Mouse (Mus musculus) embryonic facial prominence, embryonic 13.5 days (tissue): ENCODE results near the gene St6gal1. TPM values are rescaled to one million over a fixed set of nuclear protein-coding genes. Genes with fewer than 3 reads are reported as not detected.
"Not testable (repeated sequence)": the region's sequence is repeated elsewhere in the genome, so short reads cannot be mapped to it uniquely, and the experiment has no call there.

ENCODE experiments used
- ATAC-seq: fragments of 200-750 bp; cut with Nextera tagmentation; 2 replicates; pipeline ENCODE4 v1.8.0; 2017; ENCODE audit warnings: low read depth; ENCODE audit not compliant: insufficient number of reproducible peaks, insufficient read depth, low FRiP score, low TSS enrichment
- H3K27ac ChIP-seq: fragments of 300-500 bp; sonication (generic); 2 replicates; pipeline ENCODE4 v1.5.1; 2015; ENCODE audit warnings: moderate library complexity, mild to moderate bottlenecking, inconsistent platforms
- H3K27me3 ChIP-seq: fragments of 300-500 bp; sonication (generic); 2 replicates; pipeline ENCODE4 v1.6.1; 2015; ENCODE audit warnings: mild to moderate bottlenecking, inconsistent platforms
- H3K36me3 ChIP-seq: fragments of 300-500 bp; sonication (generic); 2 replicates; pipeline ENCODE4 v1.6.1; 2015; ENCODE audit warnings: mild to moderate bottlenecking, inconsistent platforms
- H3K4me1 ChIP-seq: fragments of 300-500 bp; sonication (generic); 2 replicates; pipeline ENCODE4 v1.6.1; 2015; ENCODE audit warnings: inconsistent platforms
- H3K4me2 ChIP-seq: fragments of 300-500 bp; sonication (generic); 2 replicates; pipeline ENCODE4 v1.6.1; 2015; ENCODE audit warnings: moderate library complexity, mild to moderate bottlenecking, inconsistent platforms
- H3K4me3 ChIP-seq: fragments of 300-500 bp; sonication (generic); 2 replicates; pipeline ENCODE4 v1.5.1; 2015; ENCODE audit warnings: mild to moderate bottlenecking, inconsistent platforms
- H3K9ac ChIP-seq: fragments of 300-500 bp; sonication (generic); 2 replicates; pipeline ENCODE4 v1.6.1; 2015; ENCODE audit warnings: mild to moderate bottlenecking, inconsistent platforms
- H3K9me3 ChIP-seq: fragments of 300-500 bp; sonication (generic); 2 replicates; pipeline ENCODE4 v1.6.1; 2016; ENCODE audit warnings: inconsistent platforms
- WGBS: fragments of 180-500 bp; shearing (Covaris S2); methylation state at CpG from one replicate; pipeline ENCODE4 v1.1.7; 2015; ENCODE audit warnings: mixed read lengths; 5-methylcytosine and 5-hydroxymethylcytosine counted together
- polyA plus RNA-seq: library from polyadenylated mRNA; unstranded; fragments of >200 nt; fragmentation: Nextera tagmentation; extraction: Ambion mirVana; gene quantifications from 2 replicates; pipeline ENCODE4 v1.2.1, GENCODE M21; 2015

St6gal1 gene
- 17.2 and 19.6 TPM in 2 replicates for polyA plus RNA-seq

DNA sequence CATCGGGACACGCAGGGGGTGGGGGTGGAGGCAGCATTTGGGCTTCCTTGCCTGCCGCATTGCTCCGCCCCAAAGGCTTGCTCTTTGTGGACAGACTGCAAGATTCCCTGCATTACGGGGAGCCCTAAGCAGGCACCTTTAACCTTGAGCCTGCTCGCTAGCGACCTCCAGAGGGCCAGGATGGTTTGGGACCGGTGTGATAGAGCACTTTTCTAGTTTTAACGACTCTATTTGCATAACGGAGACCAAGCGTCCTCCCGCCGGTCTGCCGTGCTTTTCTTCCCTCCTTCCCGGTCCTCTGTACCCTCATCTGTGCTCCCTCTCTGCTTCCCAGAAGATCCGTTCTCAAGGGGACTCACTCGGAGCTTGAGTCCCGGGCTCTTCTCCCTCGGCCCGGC is at the start of gene St6gal1:
Gene St6gal1, plus strand, starts transcription at position 70 of the 398 bp plus-strand sequence.
- Histone ChIP-seq H3K36me3 (no peaks in the 10 kb centered on the region), H3K27ac (peak within 1 kb of the TSS; percentile 90)
- ATAC-seq: peak; percentile 67

DNA sequence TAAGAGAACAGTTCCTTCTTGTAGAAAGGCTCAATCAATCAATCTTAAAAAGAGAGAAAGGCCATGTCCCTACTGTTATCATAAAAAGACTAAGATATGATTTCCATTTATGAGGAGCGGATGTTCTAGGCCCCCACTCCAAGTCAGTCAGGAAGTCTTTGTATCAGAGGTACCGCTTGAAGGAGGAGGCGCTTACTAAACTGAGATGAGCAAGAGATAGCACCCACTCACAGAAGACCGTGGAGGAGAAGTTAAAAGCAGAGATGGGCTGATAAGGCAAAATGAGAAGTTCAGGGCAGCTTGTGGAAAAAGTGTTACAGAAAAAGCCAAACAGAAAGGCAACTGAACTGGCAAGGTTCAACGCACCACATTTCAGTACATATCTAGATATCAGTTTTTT is 49.7 kb upstream of the St6gal1 start:
- Histone ChIP-seq H3K27me3 (no peaks in the 10 kb centered on the region), H3K4me1 (no peaks in the 10 kb centered on the region), H3K9me3 (no peaks in the 10 kb centered on the region; the same call in 1 of the 2 replicates), H3K36me3 (no peaks in the 10 kb centered on the region), H3K4me2 (no peak overlapping the region), H3K27ac (no peak overlapping the region), H3K4me3 (no peak overlapping the region), H3K9ac (no peak overlapping the region)
- WGBS: 86% methylated on average over 5 of the region's 5 CpGs
- ATAC-seq: no peak

More for the DNA sequence above, at the start of gene St6gal1:
- WGBS: 0% methylated on average over 20 of the region's 20 CpGs
- Histone ChIP-seq H3K4me3 (peak within 1 kb of the TSS; percentile 75), H3K4me2 (peak within 1 kb of the TSS; percentile 85), H3K27me3 (no peaks in the 10 kb centered on the region), H3K9me3 (no peaks in the 10 kb centered on the region), H3K4me1 (peaks cover 40% of the 10 kb centered on the region), H3K9ac (peak within 1 kb of the TSS; percentile 94)

DNA sequence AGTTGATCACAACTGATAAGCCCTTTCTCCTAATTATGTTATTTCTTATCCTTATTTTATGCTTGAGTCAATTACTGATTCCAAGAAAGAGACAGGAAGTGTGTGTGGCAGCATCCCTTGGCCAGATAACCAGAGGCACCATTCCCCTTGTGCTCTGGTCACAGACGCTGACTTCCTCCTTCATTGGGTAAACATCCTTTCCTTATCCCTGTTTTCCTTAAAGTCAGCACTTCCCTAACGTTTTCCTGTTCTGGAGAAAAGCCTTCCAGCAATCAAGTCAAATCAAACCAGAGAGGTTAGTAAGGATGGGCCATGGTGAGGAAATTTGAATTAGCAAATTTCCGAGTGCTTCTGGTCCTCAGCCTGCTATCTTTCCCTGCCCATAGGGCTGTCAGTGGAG is 48.6 kb upstream of the St6gal1 start:
- no peak for ATAC-seq
- H3K4me3 ChIP-seq: no peak overlapping the region
- H3K27me3 ChIP-seq: no peaks in the 10 kb centered on the region
- 40% methylated on average over 3 of the region's 3 CpGs for WGBS
- no peak overlapping the region for H3K4me2 ChIP-seq
- no peaks in the 10 kb centered on the region; the same call in 1 of the 2 replicates for H3K9me3 ChIP-seq
- H3K4me1 ChIP-seq: no peaks in the 10 kb centered on the region
- H3K9ac ChIP-seq: no peak overlapping the region
- H3K27ac ChIP-seq: no peak overlapping the region
- no peaks in the 10 kb centered on the region for H3K36me3 ChIP-seq

DNA sequence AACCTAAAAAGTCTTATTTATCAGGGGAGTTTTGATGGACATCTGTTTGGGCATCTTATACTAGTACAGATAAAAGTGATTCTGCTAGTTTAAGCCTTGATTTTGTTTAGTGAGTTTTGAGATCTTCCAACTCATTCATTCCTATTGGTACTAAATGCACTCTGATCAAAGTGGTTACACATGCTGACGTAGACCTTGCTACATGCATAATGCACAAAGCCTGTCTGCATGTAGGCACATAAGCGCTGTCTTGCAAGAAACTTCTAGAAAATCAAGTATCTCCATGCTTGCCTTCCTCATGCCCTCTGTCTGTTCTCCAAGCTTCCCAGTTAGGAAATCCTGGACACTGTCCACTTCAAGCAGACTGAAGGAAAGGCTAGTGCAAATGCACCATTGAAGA is 46.7 kb upstream of the St6gal1 start:
- Histone ChIP-seq H3K4me1 (no peaks in the 10 kb centered on the region), H3K9ac (no peak overlapping the region), H3K4me2 (no peak overlapping the region), H3K27me3 (no peaks in the 10 kb centered on the region), H3K27ac (no peak overlapping the region), H3K9me3 (no peaks in the 10 kb centered on the region), H3K36me3 (no peaks in the 10 kb centered on the region), H3K4me3 (no peak overlapping the region)
- no peak for ATAC-seq
- WGBS: 86% methylated on average over 2 of the region's 2 CpGs

DNA sequence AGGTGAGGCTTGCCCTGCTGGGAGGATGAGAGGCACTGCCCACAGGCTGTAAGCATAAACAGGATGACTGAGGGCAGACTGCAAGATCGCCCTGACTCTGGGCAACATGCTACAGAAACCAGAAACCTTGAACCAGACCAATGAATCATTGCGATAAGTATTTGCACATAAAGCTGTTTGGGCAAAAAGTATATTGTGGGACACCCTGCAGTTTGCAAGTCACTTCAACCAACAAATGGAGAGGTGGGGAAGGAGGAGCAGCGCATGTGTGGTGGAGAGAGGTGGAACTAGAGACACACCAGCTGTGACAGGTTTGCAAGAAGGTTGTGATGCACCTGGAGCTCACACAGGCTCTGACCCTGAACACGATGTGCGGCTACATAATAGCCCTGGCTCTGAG is 45.7 kb upstream of the St6gal1 start:
- Histone ChIP-seq H3K36me3 (no peaks in the 10 kb centered on the region), H3K4me2 (no peak overlapping the region), H3K4me3 (no peak overlapping the region), H3K27me3 (no peaks in the 10 kb centered on the region), H3K4me1 (no peaks in the 10 kb centered on the region), H3K27ac (no peak overlapping the region), H3K9ac (no peak overlapping the region), H3K9me3 (no peaks in the 10 kb centered on the region)
- WGBS: 88% methylated on average over 5 of the region's 5 CpGs
- no peak for ATAC-seq

DNA sequence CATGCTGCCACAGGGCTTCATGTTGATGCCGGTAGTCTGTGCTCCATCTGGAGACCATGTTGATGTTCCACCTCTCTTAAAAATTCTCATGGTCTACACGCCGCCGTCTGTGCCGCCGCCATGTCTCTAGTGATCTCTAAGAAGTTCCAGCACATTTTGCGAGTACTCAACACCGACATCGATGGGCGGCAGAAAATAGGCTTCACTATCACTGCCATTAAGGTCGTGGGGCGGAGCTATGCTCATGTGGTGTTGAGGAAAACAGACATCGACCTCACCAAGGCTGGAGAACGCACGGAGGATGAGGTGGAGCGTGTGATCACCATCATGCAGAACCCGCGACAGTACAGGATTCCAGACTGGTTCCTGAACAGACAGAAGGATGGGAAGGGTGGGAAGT is 45.1 kb upstream of the St6gal1 start:
- not testable (repeated sequence) for H3K4me2 ChIP-seq, H3K27ac ChIP-seq, H3K27me3 ChIP-seq, H3K9me3 ChIP-seq, ATAC-seq, H3K36me3 ChIP-seq, H3K4me3 ChIP-seq, H3K4me1 ChIP-seq, H3K9ac ChIP-seq
- 90% methylated on average over 18 of the region's 18 CpGs for WGBS

DNA sequence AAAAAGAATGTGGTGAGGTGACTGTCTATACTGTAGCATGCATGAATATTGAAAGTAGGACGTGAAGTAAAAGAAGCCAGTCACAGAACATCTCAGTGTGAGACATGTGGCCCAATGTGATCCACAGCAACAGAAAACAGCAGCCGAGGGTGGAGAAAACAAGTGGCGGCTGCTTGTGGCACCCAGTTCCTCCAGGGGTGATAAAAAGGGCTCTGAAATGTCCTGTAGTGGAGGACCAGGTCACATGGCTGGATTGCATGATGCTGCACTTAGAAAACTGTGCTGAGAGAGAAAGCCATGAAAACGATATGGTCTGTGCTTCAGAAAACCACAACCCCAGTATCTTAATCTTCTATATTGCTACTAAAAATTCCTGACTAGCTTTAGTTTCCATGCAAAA is 43.5 kb upstream of the St6gal1 start:
- H3K4me3 ChIP-seq: no peak overlapping the region
- WGBS: 75% methylated on average over 4 of the region's 4 CpGs
- no peak for ATAC-seq
- H3K4me1 ChIP-seq: no peaks in the 10 kb centered on the region
- H3K9me3 ChIP-seq: no peaks in the 10 kb centered on the region
- H3K27me3 ChIP-seq: no peaks in the 10 kb centered on the region
- H3K4me2 ChIP-seq: no peak overlapping the region
- H3K27ac ChIP-seq: no peak overlapping the region
- no peaks in the 10 kb centered on the region for H3K36me3 ChIP-seq
- H3K9ac ChIP-seq: no peak overlapping the region

DNA sequence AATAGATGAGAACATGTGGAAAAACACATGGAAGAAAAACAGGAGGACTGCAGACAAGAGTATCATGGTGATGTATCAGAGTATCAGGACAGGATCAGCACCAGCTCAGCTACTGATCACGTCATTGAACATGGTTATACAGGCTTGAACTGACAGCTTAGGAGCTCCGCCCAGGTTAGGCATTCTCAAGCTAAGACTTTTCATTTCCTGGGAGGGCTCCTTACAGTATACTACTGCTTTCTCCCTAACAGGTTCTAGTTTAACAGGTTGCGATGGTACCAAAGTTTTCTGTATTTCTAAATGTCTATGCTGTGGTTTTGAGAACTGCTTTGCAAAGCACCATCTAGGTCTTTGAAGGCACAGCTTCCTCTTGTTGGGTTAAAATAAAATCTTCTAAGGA is 43.1 kb upstream of the St6gal1 start:
- Histone ChIP-seq H3K4me2 (no peak overlapping the region), H3K9ac (no peak overlapping the region), H3K9me3 (no peaks in the 10 kb centered on the region), H3K27me3 (no peaks in the 10 kb centered on the region), H3K4me1 (no peaks in the 10 kb centered on the region), H3K27ac (no peak overlapping the region), H3K4me3 (no peak overlapping the region), H3K36me3 (no peaks in the 10 kb centered on the region)
- no peak for ATAC-seq
- WGBS: 71% methylated on average over 3 of the region's 3 CpGs

DNA sequence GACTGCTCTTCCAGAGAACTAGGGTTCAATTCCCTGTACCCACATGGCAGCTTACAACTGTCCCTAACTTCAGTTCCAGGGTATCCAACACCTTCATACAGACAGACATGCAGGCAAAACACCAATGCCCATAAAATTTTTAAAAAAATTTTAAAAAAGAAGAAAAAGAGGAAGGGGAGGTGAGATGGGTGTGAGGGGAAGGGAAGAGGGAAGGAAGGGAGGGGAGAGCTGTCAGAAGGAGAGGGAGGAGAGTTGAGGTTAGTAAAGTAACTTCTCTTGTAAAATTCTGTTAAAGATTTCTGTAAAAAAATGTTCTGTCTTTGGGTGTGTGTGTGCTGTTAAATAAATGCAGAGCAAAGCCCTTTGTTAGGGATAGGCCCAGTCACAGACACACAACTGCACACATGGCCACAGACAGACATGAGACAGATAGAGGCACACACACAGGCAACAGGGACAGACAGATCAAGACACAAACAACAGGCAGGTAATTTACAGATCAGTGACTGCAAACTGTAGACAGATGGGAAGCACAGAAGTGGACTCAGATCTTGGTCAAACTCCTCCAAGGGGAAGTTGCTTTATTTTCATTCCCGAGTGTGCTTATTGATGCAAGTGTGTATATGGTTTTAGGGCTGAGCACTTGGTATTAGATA is 42.5 kb upstream of the St6gal1 start:
- WGBS: 65% methylated on average over 1 of the region's 1 CpGs
- no peak overlapping the region for H3K9ac ChIP-seq
- H3K27me3 ChIP-seq: no peaks in the 10 kb centered on the region
- no peak overlapping the region for H3K4me3 ChIP-seq
- no peak for ATAC-seq
- H3K27ac ChIP-seq: no peak overlapping the region
- no peaks in the 10 kb centered on the region for H3K4me1 ChIP-seq
- no peaks in the 10 kb centered on the region for H3K9me3 ChIP-seq
- no peak overlapping the region for H3K4me2 ChIP-seq
- H3K36me3 ChIP-seq: no peaks in the 10 kb centered on the region

DNA sequence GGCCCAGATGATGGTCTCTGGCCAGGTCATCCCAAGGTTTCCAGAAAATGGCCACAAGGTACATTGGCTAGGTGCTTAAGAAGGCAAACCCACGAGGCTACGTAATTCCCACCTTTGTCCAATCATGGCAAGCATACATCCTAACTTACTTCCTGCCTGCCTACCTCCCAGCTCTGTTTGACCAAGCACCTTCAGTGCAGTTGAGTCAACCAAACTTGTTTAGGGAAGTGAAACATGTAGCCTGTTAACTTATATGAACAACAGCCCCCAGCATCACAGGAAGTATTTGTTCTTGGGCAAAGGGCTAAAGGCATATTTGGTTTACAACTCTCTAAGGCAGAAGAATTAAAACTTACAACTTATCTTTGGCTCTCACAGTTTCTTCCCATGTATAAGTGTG is 38.7 kb upstream of the St6gal1 start:
- Histone ChIP-seq H3K27ac (no peak overlapping the region), H3K4me2 (no peak overlapping the region), H3K9me3 (no peaks in the 10 kb centered on the region), H3K9ac (no peak overlapping the region), H3K4me1 (no peaks in the 10 kb centered on the region), H3K27me3 (no peaks in the 10 kb centered on the region), H3K36me3 (no peaks in the 10 kb centered on the region), H3K4me3 (no peak overlapping the region)
- 87% methylated on average over 2 of the region's 2 CpGs for WGBS
- no peak for ATAC-seq

DNA sequence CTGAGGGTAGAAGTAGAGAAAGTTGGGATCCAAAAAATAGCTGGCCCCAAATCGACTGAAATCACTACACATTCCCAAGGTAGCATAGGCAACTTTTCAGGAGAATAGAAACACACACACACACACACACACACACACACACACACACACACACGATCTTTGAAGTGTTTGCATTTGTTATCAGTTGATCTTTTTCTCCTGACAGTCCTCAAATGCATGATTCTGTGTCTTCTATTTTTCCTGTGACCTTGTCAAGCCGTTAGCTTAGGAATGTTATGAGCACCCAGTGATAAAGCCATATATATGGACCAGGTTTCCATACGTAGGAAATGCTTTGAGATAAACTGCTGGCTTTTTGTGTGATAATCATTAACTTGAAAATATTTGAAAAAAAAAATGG is 38.1 kb upstream of the St6gal1 start:
- no peaks in the 10 kb centered on the region for H3K9me3 ChIP-seq
- ATAC-seq: no peak
- 72% methylated on average over 4 of the region's 4 CpGs for WGBS
- no peaks in the 10 kb centered on the region for H3K36me3 ChIP-seq
- H3K27me3 ChIP-seq: no peaks in the 10 kb centered on the region
- H3K9ac ChIP-seq: no peak overlapping the region
- H3K4me3 ChIP-seq: no peak overlapping the region
- no peak overlapping the region for H3K27ac ChIP-seq
- no peak overlapping the region for H3K4me2 ChIP-seq
- no peaks in the 10 kb centered on the region for H3K4me1 ChIP-seq

DNA sequence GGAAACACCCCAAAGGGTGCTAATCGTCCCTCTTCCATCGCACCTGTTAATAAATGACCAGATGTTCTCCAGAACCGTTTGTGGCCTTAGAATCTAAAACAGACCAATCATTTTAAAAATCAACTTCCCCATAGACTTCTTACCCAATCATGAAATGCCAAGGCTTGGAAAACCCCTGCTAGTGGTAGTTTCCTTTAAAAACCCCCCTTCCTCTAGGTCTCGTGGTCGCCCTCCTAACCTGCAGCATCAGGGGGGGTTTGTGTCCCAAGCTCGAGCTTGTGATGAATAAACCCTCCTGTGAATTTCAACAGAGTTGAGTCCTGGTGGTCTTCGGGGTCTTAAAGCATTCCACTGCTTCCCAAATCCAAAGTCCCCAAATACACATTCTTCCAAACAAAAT is 36.6 kb upstream of the St6gal1 start:
- Histone ChIP-seq H3K27me3 (no peaks in the 10 kb centered on the region), H3K4me2 (no peak overlapping the region), H3K9ac (no peak overlapping the region), H3K36me3 (no peaks in the 10 kb centered on the region), H3K4me1 (no peaks in the 10 kb centered on the region), H3K9me3 (no peaks in the 10 kb centered on the region), H3K27ac (no peak overlapping the region), H3K4me3 (no peak overlapping the region)
- 86% methylated on average over 7 of the region's 7 CpGs for WGBS
- ATAC-seq: no peak
